Mouse (Mus musculus) MEL (cell line): Measurements from ENCODE around the gene Oxsm.

Source experiments
- CTCF ChIP-seq, 3 experiments: IDR thresholded peaks in 2 of 3; conservative IDR thresholded peaks in 1 of 3; 2 replicates each; pipeline ENCODE4 v1.5.1; 2011 to 2012; ENCODE audit warnings: low read length in 3 of 3, low read depth in 2 of 3, mild to moderate bottlenecking in 2 of 3, improper control_type of control experiment in 1 of 3, inconsistent platforms in 1 of 3, mixed read lengths in 1 of 3, moderate library complexity in 1 of 3; ENCODE audit not compliant: control insufficient read depth in 1 of 3, insufficient read depth in 1 of 3, poor library complexity in 1 of 3, severe bottlenecking in 1 of 3
- EP300 ChIP-seq, 2 experiments: IDR thresholded peaks; 2 replicates each; pipeline ENCODE4 v1.6.1; 2011; ENCODE audit warnings: improper control_type of control experiment in 2 of 2, low read length in 2 of 2, low read depth in 1 of 2, mild to moderate bottlenecking in 1 of 2
- GATA1 ChIP-seq: IDR thresholded peaks from 2 replicates; pipeline ENCODE4 v1.6.1; 2011; ENCODE audit warnings: low read depth, low read length, improper control_type of control experiment
- NELFE ChIP-seq: IDR thresholded peaks from 2 replicates; pipeline ENCODE4 v1.6.1; 2011; ENCODE audit warnings: low read depth, low read length, improper control_type of control experiment
- USF2 ChIP-seq, 2 experiments: IDR thresholded peaks; 2 replicates each; pipeline ENCODE4 v1.6.1; 2011 to 2012; ENCODE audit warnings: improper control_type of control experiment in 2 of 2, low read length in 2 of 2, borderline replicate concordance in 1 of 2, inconsistent platforms in 1 of 2, low read depth in 1 of 2, mild to moderate bottlenecking in 1 of 2; ENCODE audit not compliant: insufficient read depth in 1 of 2

- TF ChIP-seq USF2 (IDR thresholded peaks at IDR 0.05; ENCODE audit: borderline replicate concordance in 1 of 2, insufficient read depth in 1 of 2, low read depth in 1 of 2, low read length in 2 of 2): no peak
- peak in 1 of 2 experiments; percentile 37; a peak in 1 of 4 replicates for TF ChIP-seq EP300 (IDR thresholded peaks at IDR 0.05; ENCODE audit: low read depth in 1 of 2, low read length in 2 of 2)
- no peak for TF ChIP-seq GATA1
- TF ChIP-seq NELFE: no peak
- TF ChIP-seq CTCF (IDR thresholded peaks at IDR 0.05 in 2 of 3, conservative IDR thresholded peaks at IDR 0.05 in 1 of 3; ENCODE audit: control insufficient read depth in 1 of 3, insufficient read depth in 1 of 3, low read depth in 2 of 3, low read length in 3 of 3, poor library complexity in 1 of 3, severe bottlenecking in 1 of 3): no peak
Observed at GRCm38 (mm10) chr14:16201673-16202072, 47.9 kb downstream of the Oxsm start.
